Mouse (Mus musculus): Measurements from ENCODE around the gene Myd88.

Gene Myd88

DNA sequence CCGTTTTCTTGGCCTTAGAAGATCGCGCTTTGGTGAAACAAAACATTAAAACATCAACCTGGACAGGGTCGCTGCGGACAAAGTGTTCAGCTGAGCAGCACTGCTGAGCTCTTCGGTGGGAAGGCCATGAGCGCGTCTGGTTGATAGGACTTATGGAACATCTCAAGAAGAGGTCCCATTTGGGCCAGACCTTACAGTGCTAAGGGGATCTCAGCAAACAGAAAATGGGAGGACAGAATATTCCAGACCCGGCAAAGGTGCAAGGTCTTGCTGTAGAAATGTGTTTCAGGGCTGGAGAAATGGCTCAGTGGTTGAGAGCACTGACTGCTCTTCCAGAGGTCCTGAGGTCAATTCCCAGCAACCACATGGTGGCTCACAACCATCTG lies 18.0 kb downstream of the Myd88 start:
- no peak for TF ChIP-seq GATA4 (IDR thresholded peaks at IDR 0.05; ENCODE audit: insufficient replicate concordance, low read length)

DNA sequence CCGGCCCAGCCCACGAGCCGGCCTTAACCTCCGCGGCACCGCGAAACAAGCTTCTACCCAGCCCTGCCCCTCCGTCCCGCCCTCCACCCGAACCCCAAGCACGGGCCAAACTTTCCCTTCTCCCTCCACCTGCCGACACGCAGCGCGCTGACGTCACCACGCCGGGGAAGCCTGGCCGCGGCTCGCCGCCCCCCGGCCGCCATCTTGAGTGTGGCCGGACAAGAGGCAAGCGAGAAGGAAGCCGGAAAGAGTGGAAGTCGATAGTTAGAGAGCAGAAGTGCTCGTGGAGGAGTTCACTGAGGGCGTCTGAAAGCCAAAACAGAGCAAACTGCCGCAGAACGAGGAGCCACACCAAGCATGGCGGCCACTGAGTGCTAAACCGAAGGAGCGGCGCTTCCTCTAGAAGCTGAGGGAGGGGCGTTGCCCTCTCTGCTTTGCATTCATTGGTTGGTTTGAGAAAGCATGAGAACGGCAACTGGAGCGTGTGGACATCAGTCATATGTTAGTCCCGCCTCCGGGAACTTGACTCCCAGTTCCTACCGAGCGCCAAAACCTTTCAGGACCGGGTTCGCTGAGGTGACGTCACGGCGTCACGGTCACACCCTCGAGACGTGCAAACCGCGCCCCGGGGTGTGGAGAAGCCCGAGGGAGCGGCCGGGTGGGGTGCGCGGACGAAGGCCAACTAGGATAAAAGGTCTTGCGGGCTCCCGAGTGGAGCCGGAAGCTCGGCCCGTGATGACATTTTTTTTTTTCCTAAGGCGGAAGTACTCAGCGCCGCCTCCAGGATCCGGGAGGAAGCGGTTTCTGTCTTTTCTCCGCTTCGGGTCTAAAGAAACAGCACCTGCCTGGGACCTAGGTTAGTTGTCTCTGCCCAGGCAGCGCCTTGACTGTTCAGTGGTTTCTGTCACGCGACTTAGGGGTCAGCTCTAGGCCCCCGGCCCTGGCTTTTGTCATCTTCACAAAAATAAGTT lies 18.6 kb downstream of the Myd88 start, which contains the start of gene Oxsr1:
Gene Oxsr1 (minus strand): TSS at position 139 of the 971 bp plus-strand sequence.
- peak; percentile 22; the same call in 1 of the 2 replicates for TF ChIP-seq GATA4 (IDR thresholded peaks at IDR 0.05; ENCODE audit: insufficient replicate concordance, low read length)

DNA sequence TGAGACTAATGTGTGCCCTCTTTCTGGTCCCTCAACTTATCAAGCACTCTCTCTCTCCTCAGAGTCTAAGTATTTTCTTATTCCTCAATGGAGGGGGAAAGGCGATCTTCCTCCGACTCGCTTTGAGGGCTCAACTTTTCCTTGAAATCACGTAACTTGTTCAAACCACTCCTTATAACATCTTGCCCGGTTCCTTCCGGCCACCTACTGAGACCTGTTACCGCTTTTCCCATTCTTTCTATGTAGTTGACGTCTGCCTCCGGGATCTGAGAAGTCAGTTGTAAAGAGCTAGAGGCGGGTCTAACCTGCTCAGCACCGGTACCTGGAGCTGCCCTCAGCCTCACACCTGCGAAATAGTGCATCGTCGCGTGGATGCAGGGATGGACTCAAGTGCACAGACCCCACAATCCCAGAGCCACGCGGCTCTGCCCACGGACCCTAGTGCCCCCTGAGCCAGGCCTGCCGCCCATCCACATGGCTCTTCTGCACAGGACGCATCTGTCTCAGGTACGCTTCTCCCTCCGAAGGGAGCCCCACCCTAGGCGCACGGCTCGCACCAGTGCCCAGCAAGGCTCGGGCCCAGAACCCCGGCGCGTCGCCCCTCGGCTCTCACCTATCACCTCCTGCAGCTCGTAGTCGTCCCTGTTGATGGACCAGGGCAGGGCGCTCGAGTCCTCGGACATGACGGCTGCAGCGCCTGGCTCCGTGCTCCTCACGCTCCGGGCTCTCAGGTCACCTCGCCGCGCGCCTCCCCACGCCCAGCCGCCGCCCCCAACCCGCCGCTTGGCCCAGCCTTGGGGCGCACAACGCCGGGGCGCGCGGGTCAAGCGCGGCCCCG lies 19.6 kb downstream of the Myd88 start:
- TF ChIP-seq GATA4 (IDR thresholded peaks at IDR 0.05; ENCODE audit: insufficient replicate concordance, low read length), result no peak

DNA sequence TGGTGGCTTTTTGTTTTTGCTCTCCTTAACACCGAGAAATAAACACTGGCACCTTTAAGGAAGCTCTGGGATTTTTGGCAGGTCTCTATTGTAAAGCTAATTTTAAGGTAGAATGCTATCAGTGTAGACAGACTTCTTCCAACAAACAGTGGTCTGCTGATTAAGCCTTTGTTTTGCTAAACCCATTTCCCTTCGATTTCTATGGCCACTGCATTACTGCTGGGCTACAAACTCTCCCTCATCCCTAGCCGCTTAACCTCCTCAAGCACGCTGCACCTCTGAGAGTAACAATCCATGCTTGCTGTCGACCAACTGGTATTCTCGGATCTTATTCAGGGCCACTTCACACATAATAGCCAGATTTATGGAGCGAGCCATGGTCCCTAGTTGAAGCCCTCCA lies 20.3 kb downstream of the Myd88 start:
- TF ChIP-seq GATA4 (IDR thresholded peaks at IDR 0.05; ENCODE audit: insufficient replicate concordance, low read length), result no peak

DNA sequence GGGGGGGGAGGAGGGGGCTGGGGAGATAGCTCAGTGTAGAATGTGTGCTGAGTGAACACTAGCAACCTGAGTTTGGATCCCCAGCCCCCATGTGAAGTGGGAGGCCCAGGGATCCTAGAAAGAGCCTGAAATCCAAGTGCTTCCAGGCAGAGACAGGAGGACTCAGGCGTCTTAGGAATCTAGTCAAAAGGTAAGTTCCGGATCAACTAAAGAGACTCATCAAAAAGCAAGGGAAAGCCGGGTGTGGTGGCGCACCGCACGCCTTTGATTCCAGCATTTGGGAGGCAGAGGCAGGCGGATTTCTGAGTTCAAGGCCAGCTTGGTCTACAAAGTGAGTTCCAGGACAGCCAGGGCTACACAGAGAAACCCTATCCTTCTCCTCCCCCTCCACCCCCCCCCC lies 20.8 kb downstream of the Myd88 start:
- TF ChIP-seq GATA4 (IDR thresholded peaks at IDR 0.05; ENCODE audit: insufficient replicate concordance, low read length), result no peak

DNA sequence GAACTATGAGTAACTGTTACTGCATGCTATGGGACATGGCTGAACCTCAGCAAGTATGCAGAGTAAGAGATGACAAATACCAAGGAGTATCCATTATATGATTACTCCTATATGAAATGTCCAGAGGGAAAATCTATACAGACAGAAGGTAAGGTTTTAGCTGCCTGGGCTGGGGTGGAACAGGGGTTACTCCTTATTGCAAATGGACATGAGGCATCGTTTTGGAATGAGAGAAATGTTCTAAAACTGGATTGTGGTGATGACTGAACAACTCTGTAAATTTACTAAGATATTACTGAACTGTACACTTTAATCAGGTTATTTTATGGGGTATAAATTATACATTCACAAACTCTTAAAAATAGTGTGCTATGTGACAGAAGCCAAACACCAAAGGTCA lies 22.3 kb downstream of the Myd88 start:
- no peak for TF ChIP-seq GATA4 (IDR thresholded peaks at IDR 0.05; ENCODE audit: insufficient replicate concordance, low read length)

DNA sequence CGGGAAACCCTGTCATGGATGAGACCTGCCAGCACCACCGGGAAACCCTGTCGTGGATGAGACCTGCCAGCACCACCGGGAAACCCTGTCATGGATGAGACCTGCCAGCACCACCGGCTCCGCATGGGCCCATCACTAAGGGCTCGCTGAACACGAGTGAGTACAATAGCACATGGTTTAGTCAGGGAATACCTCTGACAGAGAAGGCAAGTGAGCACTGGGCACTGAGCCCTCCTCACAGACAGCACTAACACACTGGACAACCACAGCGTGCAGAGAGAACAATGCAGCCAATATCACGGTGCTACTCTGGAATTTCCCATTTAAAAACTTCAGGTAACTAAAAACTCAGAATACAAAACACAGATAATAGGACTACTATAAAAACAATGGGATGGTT lies 28.1 kb downstream of the Myd88 start:
- no peak for TF ChIP-seq GATA4 (IDR thresholded peaks at IDR 0.05; ENCODE audit: insufficient replicate concordance, low read length)

DNA sequence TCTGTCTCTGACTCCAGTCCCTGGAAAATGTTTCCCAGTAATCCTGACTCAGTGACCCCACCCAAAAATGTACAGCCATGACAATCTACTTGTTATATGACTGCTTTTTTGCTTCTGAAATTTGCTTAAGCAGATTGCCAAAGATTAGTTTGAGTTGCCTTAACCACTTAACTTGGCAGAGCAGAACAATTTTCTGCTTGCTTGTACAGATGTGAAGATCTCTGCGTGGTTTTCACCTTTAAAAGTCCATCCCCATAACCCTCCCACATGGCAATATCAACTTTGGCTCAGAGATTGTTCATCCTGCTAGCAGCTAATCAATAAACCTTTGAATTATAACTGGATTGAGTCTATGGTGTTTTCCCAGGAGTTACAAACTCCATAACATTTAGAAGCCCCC lies 32.1 kb downstream of the Myd88 start:
- TF ChIP-seq GATA4 (IDR thresholded peaks at IDR 0.05; ENCODE audit: insufficient replicate concordance, low read length), result peak; percentile 60; the same call in 1 of the 2 replicates

DNA sequence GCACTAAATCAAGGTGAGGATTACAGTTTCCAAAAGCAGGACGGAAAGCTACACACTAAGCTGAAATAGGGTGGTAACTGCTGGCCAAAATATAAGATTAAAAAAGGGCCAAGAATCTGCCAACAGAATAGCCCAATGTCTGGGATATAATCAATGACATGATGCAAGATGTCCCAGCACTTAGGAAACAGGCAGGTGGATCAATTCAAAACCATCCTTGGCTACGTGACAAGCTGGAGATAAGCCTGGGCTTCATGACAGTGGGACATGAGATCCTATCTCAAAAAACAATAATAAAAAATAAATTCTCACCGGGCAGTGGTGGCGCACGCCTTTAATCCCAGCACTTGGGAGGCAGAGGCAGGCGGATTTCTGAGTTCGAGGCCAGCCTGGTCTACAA lies 35.3 kb downstream of the Myd88 start:
- 0 out of 2 replicates have a peak, but pooled peaks have one; percentile 57 for TF ChIP-seq GATA4 (IDR thresholded peaks at IDR 0.05; ENCODE audit: insufficient replicate concordance, low read length)

DNA sequence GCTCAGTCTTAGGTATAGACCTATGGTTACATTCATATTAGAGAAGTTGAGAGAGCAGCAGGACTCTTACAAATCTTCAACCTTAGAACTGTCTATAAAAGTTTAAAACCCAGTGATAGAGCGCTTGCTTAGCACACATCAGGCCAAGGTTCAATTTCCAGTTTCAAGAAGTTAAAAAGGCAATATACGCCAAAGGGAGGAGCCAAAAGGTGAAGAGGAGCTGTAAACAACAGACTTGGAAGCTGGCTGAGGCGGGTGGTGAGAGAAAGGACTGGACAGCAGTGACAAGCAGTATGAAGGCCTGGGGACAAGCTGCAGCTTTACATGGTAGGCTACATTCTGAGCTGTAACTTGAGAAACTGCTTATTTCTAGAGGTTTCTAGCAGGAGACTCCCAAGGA lies 42.6 kb downstream of the Myd88 start:
- no peak for TF ChIP-seq GATA4 (IDR thresholded peaks at IDR 0.05; ENCODE audit: insufficient replicate concordance, low read length)

DNA sequence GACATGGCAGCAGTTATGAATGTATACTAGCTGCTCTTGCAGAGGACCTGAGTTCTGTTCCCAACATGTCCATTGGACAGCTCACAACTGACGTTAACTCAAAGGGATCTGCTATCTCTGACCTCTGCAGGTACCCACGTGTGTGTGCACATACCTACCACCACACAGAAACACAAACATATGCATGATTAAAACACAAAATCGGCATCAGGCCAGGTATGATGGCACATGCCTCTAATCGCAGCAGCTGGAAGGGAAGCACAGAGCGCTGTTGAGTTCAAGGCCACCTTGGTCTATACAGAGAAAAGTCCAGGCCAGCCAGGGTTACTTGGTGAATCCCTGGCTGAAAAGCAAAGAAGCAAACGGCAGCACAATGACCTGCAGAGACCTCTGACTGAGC lies 43.5 kb downstream of the Myd88 start:
- no peak for TF ChIP-seq GATA4 (IDR thresholded peaks at IDR 0.05; ENCODE audit: insufficient replicate concordance, low read length)

DNA sequence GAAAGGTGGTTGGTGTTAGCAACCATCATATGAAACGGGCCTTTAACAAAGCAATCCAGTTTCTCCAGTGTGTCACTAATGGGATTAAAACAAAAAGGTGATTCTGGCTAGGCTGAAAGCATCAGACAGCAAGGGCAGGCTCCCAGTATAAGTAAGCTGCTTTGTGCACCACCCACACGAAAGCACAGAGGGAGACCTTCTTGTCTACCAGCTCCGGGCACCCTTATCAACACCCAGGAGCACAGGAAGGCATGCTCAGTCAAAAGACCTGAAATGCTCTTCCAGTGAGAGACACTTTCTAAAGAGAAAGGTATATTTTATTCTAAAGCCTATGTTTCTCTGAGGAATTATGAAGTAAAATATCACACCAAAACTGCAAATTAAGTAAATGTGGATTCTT lies 50.4 kb downstream of the Myd88 start:
- TF ChIP-seq GATA4 (IDR thresholded peaks at IDR 0.05; ENCODE audit: insufficient replicate concordance, low read length), result no peak
